Mouse (Mus musculus) liver, embryonic 14.5 days (tissue): Measurements from ENCODE around the gene Gm6020.
A peak's percentile ranks its signal among the peaks of the same experiment; 100 is the strongest.
"Not testable (repeated sequence)": the region's sequence is repeated elsewhere in the genome, so short reads cannot be mapped to it uniquely, and the experiment has no call there.

Experiments used
- CTCF ChIP-seq: IDR thresholded peaks from 2 replicates; pipeline ENCODE4 v1.5.1; 2016; ENCODE audit warnings: antibody characterized with exemption, low read depth, control low read depth
- EP300 ChIP-seq: IDR thresholded peaks from 2 replicates; pipeline ENCODE4 v1.6.1; 2016; ENCODE audit warnings: antibody characterized with exemption, low read depth

- not testable (repeated sequence) for TF ChIP-seq CTCF
- peak; percentile 64 for TF ChIP-seq EP300
These were observed 23.8 kb downstream of the Gm6020 start for GRCm38 (mm10) chr19:61207506-61207905.
